Mouse (Mus musculus): Measurements from ENCODE around the gene Cspg5.

Cspg5 gene

DNA sequence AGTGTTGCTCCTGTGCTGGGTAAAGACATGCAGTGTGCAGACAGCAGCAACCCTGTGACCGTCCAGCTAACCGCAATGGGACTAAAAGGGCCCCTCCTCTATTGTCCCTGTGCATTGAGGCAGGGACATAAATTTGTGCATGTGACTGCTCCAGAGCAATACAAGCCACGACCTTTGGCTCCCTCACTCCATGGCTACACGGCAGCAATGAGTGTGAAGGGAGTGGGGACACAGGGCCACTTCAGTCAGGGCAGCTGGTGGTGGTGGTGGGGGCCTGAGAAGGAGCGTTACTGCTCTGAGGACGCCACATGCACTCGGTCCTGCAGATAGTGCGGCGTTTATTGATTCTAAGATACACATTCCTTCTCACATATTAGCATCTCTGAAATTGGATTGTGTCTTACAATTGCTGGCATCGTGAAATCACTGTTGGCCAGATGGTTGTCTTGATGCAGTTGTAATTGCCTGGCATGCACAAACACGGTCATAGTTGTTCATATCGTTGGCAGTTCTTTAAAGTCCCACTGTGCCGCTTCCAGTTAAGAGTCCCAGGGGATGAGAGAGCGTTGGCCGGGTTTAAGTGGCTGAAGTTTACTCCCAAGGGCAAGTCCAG, 11.9 kb downstream of the Cspg5 start:
- DNase-seq, result no peak

GRCm38 (mm10) chr9:110258646-110259045, 15.1 kb downstream of the Cspg5 start:
- DNase-seq, result no peak

DNA sequence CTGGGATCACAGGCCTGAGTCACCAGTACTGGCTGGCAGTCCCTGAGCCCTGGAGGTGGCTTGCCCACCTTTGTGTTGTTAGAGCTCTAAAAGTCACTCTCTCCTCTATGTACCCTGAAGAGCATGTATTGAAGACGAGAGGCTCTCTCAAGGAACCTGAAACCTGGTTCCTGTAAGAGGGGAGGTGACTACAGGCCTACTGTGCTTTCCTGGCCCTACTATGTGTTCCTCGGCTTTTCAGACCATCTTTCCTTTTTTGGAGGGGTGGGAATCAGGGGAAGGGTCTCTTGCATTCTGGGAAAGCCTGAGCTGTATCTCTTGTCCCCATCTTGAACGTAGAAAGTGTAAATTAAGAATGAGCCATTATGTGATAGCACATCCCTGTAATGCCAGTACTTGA, 15.5 kb downstream of the Cspg5 start:
- no peak for DNase-seq

DNA sequence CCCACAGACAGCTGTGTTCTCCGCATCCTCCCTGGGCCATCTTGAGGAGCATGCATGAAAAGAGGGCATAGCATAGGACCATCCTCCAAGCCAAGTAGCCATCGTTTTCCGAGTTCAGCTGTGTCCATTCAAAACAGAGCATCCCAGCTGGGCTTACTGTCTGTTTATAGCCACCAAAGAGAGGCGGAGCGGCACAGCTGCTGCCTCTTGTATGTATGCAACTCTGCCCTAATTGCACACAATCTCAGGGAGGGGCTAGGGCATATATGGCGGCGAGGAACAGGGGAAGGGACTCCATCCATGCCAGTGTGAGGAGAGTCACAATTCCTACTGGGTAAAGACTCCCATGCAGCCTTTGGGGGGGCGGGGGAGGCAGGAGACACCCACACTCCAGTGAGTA, 19.6 kb downstream of the Cspg5 start:
- no peak for DNase-seq

DNA sequence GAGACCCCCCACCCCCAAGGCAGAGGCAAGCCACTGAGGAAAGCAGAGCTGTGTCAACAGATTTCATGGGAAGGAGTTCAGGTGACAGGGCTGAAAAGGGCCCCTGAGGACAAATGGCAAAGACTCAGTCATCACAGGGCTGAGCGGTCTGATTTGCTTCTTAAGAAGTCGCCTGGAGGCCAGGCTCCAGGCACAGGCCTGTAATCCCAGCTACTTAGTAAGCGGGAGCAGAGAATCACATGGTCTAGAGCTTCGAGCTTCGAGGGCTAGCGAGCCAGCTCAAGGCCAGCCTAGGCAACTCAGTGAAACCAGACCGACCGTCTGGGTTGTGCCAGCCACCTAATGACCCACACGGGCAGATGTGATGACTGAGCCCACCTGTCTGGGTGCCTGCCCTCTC, 21.4 kb downstream of the Cspg5 start:
- no peak for DNase-seq

DNA sequence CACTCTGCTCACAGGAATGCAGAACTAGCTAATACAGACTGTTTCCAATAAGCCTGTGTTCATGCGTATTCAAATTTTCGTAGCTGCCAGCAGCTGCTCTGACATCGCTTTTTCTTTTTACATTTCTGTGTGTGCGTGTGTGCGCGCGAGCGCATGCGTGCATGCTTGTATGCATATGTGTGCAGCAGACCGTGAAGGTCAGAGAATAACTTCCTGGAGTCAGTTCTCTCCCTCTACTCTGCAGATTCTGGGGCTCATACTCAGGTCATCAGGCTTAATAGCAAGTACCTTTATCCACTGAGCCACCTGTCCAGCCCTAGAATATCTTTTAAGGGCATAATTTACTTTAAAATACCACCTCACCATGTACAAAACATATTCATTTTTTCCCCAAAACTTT, 24.8 kb downstream of the Cspg5 start:
- DNase-seq, result peak in 1 of 2 experiments; percentile 29

DNA sequence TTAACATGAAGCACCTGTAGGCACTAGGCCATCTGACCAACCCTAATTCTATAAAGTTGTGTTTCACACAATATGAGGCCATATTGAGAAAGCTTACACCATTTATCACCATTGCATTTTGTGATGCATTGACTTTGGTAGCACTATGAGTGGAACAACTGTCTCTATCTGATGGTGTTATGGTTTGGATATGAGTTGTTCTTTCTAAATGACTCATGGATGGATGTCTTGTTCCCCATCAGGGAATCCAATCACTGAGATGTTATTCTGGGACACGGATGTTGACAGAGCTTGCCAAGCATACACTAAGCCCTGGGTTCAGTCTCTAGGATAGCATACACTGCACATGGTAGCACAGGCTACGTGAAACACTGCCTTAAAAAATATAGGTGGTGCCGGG, 28.7 kb downstream of the Cspg5 start:
- DNase-seq, result no peak

- DNase-seq, result no peak
Observed at GRCm38 (mm10) chr9:110273507-110273906, 29.9 kb downstream of the Cspg5 start.

DNA sequence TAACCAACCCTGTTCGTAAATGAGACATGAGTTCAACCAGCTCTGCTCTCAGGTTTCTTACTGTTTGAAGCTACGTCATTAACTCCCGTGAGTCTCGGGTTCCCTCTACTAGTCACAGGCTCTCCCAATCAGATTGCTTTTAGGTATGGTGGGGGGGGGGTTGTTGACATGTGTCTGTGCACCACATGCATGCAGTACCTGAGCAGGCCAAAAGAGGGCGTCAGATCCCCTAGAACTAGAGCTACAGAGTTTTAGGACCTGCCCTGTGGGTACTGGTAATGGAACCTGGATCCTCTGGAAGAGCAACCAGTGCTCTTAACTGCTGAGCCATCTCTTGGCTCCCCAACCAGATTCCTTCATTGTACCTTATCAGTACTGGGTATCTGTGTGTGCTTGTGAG, 32.3 kb downstream of the Cspg5 start:
- DNase-seq, result peak; percentile 18 to 32

DNA sequence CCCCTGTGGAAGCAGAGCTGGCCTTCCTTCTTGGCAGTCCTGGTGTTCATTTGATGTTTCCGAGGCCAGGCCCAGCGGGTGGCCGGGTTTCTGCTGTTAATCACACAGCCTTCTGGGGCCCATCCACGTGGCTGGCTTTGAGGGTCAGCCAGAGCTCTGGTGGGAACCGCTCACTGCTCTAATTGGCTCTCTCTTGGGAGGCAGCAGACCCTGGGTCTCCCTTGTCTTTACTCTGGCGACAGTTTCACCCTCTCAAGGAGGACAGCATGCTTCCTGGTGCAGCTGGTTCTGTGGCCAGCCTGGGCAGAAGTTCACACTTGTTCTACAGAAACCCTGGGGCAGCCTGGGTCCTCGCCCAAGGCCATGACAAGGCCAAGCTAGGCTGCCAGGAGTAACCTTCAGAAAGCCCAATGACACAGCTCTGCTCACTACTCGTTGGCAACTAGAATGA, 33.9 kb downstream of the Cspg5 start:
- DNase-seq, result no peak

GRCm38 (mm10) chr9:110284075-110284697, 40.6 kb downstream of the Cspg5 start:
- DNase-seq, result no peak

GRCm38 (mm10) chr9:110287321-110287924, 43.8 kb downstream of the Cspg5 start:
- DNase-seq, result no peak

GRCm38 (mm10) chr9:110293254-110293718, 49.7 kb downstream of the Cspg5 start:
- no peak for DNase-seq

- no peak for DNase-seq
Observed at GRCm38 (mm10) chr9:110293873-110294415, 50.4 kb downstream of the Cspg5 start.

DNA sequence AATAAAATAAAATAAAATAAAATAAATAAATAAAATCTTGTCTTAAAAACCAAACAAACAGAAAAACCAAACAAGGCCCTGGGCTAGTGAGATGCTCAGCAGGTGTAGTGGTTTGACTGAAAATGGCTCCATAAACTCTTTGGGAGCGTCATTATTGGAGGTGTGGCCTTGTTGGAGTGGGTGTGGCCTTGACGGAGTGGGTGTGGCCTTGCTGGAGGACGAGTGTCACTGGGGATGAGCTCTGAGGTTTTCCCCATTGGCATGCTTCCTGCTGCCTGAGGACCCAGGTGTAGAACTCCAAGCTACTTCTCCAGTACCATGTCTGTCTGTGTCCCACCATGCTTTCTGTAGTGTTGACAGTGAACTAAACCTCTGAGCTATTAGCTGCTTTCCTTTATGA, 51.2 kb downstream of the Cspg5 start:
- no peak for DNase-seq

- peak; percentile 87 to 89 for DNase-seq
Observed at GRCm38 (mm10) chr9:110296867-110297627, 53.5 kb downstream of the Cspg5 start.

- peak; percentile 34 to 65 for DNase-seq
Observed at GRCm38 (mm10) chr9:110304516-110304915, 60.9 kb downstream of the Cspg5 start.

GRCm38 (mm10) chr9:110304969-110305651, 61.5 kb downstream of the Cspg5 start, which contains the start of gene Elp6:
Elp6 (plus strand) TSS chr9:110305173.
- DNase-seq, result peak; percentile 89 to 94

DNA sequence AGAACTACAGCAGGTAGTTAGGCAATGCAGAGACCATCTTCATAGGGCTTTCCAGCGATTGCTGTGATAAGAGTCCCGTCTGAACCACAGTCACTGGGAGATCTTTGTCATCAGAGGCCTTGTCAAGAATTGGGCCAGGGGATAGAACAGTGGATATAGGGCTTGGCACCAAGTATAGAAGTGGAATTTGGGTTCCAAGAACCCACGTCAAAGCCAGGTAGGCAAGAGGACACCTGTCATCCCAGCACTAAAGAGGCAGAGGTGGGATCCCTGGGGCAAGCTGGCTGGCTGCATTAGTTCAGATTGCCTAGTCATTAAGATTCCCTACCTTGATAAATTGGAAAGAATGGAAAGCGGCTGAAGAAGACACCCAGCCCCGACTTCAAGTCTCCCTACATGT, 62.8 kb downstream of the Cspg5 start:
- DNase-seq, result no peak

All from kidney, postnatal 4 days (tissue).